18 mouse cellular contexts compared by ENCODE assay signal in genomic region chr2:172615148-172615547, GRCm38 (mm10).
DNase-seq lines count a peak whose midpoint lies in the region; ATAC-seq and TF ChIP-seq lines count a peak whose summit lies in the region.
"Had no signal": no experiment of that assay in that cellular context is flagged by ENCODE, and none has a peak within 500 bp of the region (broad histone marks: within the 10 kb centered on the region; RNA-seq: fewer than 3 reads in every experiment).

No protein-coding gene starts in this region.

- peaks cover 28% of the 10 kb centered on the region for H3K27me3 ChIP-seq in forebrain, embryonic 12.5 days
- H3K27me3 ChIP-seq in forebrain, postnatal 0 days (ENCODE audit: insufficient read depth, low read length), result peaks cover 5% of the 10 kb centered on the region; the same call in 1 of the 2 replicates
- H3K27me3 ChIP-seq in midbrain, embryonic 11.5 days (ENCODE audit: control insufficient read depth, insufficient read depth, low read length), result peaks cover 7% of the 10 kb centered on the region
- H3K27me3 ChIP-seq in midbrain, embryonic 15.5 days (replicated peaks), result peaks cover 22% of the 10 kb centered on the region
- H3K27me3 ChIP-seq in ES-Bruce4 (ENCODE audit: control insufficient read depth, insufficient read depth, low read length, poor library complexity, severe bottlenecking), result no peaks in the 10 kb centered on the region
- H3K27me3 ChIP-seq in embryonic facial prominence, embryonic 13.5 days, result peaks cover 20% of the 10 kb centered on the region
- H3K27me3 ChIP-seq: forebrain, embryonic 15.5 days had no signal

- 53% methylated on average over 2 of the region's 2 CpGs for WGBS in forebrain, embryonic 12.5 days
- WGBS in forebrain, postnatal 0 days, result 43% methylated on average over 2 of the region's 2 CpGs
- WGBS in midbrain, embryonic 11.5 days, result 27% methylated on average over 2 of the region's 2 CpGs
- 47% methylated on average over 2 of the region's 2 CpGs for WGBS in midbrain, embryonic 15.5 days
- 18% methylated on average over 2 of the region's 2 CpGs for WGBS in embryonic facial prominence, embryonic 13.5 days

- H3K9me3 ChIP-seq in forebrain, embryonic 12.5 days, result no peaks in the 10 kb centered on the region
- H3K9me3 ChIP-seq in forebrain, postnatal 0 days (ENCODE audit: low read length), result no peaks in the 10 kb centered on the region
- no peaks in the 10 kb centered on the region for H3K9me3 ChIP-seq in midbrain, embryonic 11.5 days (ENCODE audit: control insufficient read depth, low read length)
- no peaks in the 10 kb centered on the region for H3K9me3 ChIP-seq in midbrain, embryonic 15.5 days
- no peaks in the 10 kb centered on the region for H3K9me3 ChIP-seq in ES-Bruce4 (replicated peaks; ENCODE audit: control insufficient read depth, insufficient read depth, low read length, poor library complexity, severe bottlenecking)
- no peaks in the 10 kb centered on the region for H3K9me3 ChIP-seq in embryonic facial prominence, embryonic 13.5 days
- H3K9me3 ChIP-seq: forebrain, embryonic 15.5 days; hindbrain, embryonic 12.5 days had no signal

- H3K36me3 ChIP-seq in forebrain, embryonic 12.5 days (replicated peaks), result no peaks in the 10 kb centered on the region
- H3K36me3 ChIP-seq in forebrain, postnatal 0 days (ENCODE audit: insufficient read depth), result no peaks in the 10 kb centered on the region
- H3K36me3 ChIP-seq in midbrain, embryonic 11.5 days (ENCODE audit: control insufficient read depth, insufficient read depth, low read length), result no peaks in the 10 kb centered on the region
- no peaks in the 10 kb centered on the region for H3K36me3 ChIP-seq in midbrain, embryonic 15.5 days (replicated peaks)
- H3K36me3 ChIP-seq in ES-Bruce4 (ENCODE audit: control insufficient read depth, insufficient read depth, low read length, poor library complexity, severe bottlenecking), result no peaks in the 10 kb centered on the region
- no peaks in the 10 kb centered on the region for H3K36me3 ChIP-seq in embryonic facial prominence, embryonic 13.5 days
- H3K36me3 ChIP-seq: forebrain, embryonic 15.5 days; hindbrain, embryonic 12.5 days had no signal

- no peak for TF ChIP-seq POLR2A in ES-Bruce4 (IDR thresholded peaks at IDR 0.05; ENCODE audit: insufficient read depth, low read length)

- peak; percentile 27; the same call in 1 of the 2 replicates for ATAC-seq in forebrain, embryonic 12.5 days (ENCODE audit: low FRiP score)
- no peak for ATAC-seq in forebrain, postnatal 0 days
- ATAC-seq in midbrain, embryonic 11.5 days (ENCODE audit: low FRiP score), result 0 out of 2 replicates have a peak, but pooled peaks have one; percentile 30
- ATAC-seq in midbrain, embryonic 15.5 days (replicated peaks), result no peak
- ATAC-seq in embryonic facial prominence, embryonic 13.5 days (ENCODE audit: insufficient number of reproducible peaks, insufficient read depth, low FRiP score, low TSS enrichment, low read depth), result 0 out of 2 replicates have a peak, but pooled peaks have one; percentile 10
- ATAC-seq: forebrain, embryonic 15.5 days; hindbrain, embryonic 16.5 days; inflammation-experienced regulatory T-cells, adult 6 months; intestine, postnatal 0 days had no signal

- 0 out of 2 replicates have a peak, but pooled peaks have one; percentile 34 for TF ChIP-seq EP300 in ES-Bruce4 (IDR thresholded peaks at IDR 0.05; ENCODE audit: insufficient read depth, low read depth, low read length)

- DNase-seq in forebrain, postnatal 0 days, result no peak
- no peak for DNase-seq in midbrain, embryonic 11.5 days (ENCODE audit: low spot score, missing footprints)
- DNase-seq in adrenal gland, postnatal 10 days, result no peak
- DNase-seq: adrenal gland, postnatal 14 days; cerebellum, adult 11-12 months; cerebellum, adult 9-11 months; cerebellum, postnatal 36 days; gastrocnemius, postnatal 10 days; heart, adult 2 months had no signal

- H3K4me3 ChIP-seq in forebrain, embryonic 12.5 days (replicated peaks), result no peak overlapping the region
- no peak overlapping the region for H3K4me3 ChIP-seq in forebrain, postnatal 0 days (ENCODE audit: low read depth, low read length)
- H3K4me3 ChIP-seq in midbrain, embryonic 11.5 days (ENCODE audit: low read depth, low read length), result no peak overlapping the region
- H3K4me3 ChIP-seq in midbrain, embryonic 15.5 days, result no peak overlapping the region
- H3K4me3 ChIP-seq in ES-Bruce4 (ENCODE audit: low read depth, low read length), result no peak overlapping the region
- H3K4me3 ChIP-seq in embryonic facial prominence, embryonic 13.5 days, result no peak overlapping the region
- H3K4me3 ChIP-seq: forebrain, embryonic 15.5 days; heart, adult 2 months; hindbrain, embryonic 12.5 days had no signal

- H3K27ac ChIP-seq in forebrain, embryonic 12.5 days, result no peak overlapping the region
- no peak overlapping the region for H3K27ac ChIP-seq in forebrain, postnatal 0 days (ENCODE audit: low read depth, low read length)
- no peak overlapping the region for H3K27ac ChIP-seq in midbrain, embryonic 11.5 days (ENCODE audit: low read depth, low read length)
- H3K27ac ChIP-seq in midbrain, embryonic 15.5 days, result no peak overlapping the region
- peak overlapping the region; percentile 38; the same call in 1 of the 2 replicates for H3K27ac ChIP-seq in ES-Bruce4 (ENCODE audit: insufficient read depth, low read length)
- no peak overlapping the region for H3K27ac ChIP-seq in embryonic facial prominence, embryonic 13.5 days
- H3K27ac ChIP-seq: forebrain, embryonic 15.5 days; heart, adult 2 months; hindbrain, embryonic 12.5 days had no signal

- peaks cover 18% of the 10 kb centered on the region for H3K4me1 ChIP-seq in forebrain, embryonic 12.5 days
- H3K4me1 ChIP-seq in forebrain, postnatal 0 days (ENCODE audit: insufficient read depth), result peaks cover 3% of the 10 kb centered on the region; the same call in 1 of the 2 replicates
- peaks cover 5% of the 10 kb centered on the region; the same call in 1 of the 2 replicates for H3K4me1 ChIP-seq in midbrain, embryonic 11.5 days (ENCODE audit: control insufficient read depth, insufficient read depth, low read length)
- peaks cover 7% of the 10 kb centered on the region; the same call in 1 of the 2 replicates for H3K4me1 ChIP-seq in midbrain, embryonic 15.5 days
- H3K4me1 ChIP-seq in ES-Bruce4 (ENCODE audit: control insufficient read depth, insufficient read depth, low read length), result peaks cover 7% of the 10 kb centered on the region
- peaks cover 21% of the 10 kb centered on the region for H3K4me1 ChIP-seq in embryonic facial prominence, embryonic 13.5 days

- H3K4me2 ChIP-seq in forebrain, embryonic 12.5 days, result no peak overlapping the region
- no peak overlapping the region for H3K4me2 ChIP-seq in forebrain, postnatal 0 days (ENCODE audit: low read depth)
- H3K4me2 ChIP-seq in midbrain, embryonic 11.5 days, result no peak overlapping the region
- no peak overlapping the region for H3K4me2 ChIP-seq in midbrain, embryonic 15.5 days
- H3K4me2 ChIP-seq in embryonic facial prominence, embryonic 13.5 days, result no peak overlapping the region
- H3K4me2 ChIP-seq: forebrain, embryonic 15.5 days had no signal

- TF ChIP-seq CTCF in forebrain, postnatal 0 days (IDR thresholded peaks at IDR 0.05; ENCODE audit: low read depth), result no peak
- no peak for TF ChIP-seq CTCF in ES-Bruce4 (IDR thresholded peaks at IDR 0.05; ENCODE audit: low read depth, low read length)

- no peak overlapping the region for H3K9ac ChIP-seq in forebrain, embryonic 12.5 days
- no peak overlapping the region for H3K9ac ChIP-seq in forebrain, postnatal 0 days
- H3K9ac ChIP-seq in midbrain, embryonic 11.5 days (ENCODE audit: low read length), result no peak overlapping the region
- no peak overlapping the region for H3K9ac ChIP-seq in midbrain, embryonic 15.5 days
- no peak overlapping the region for H3K9ac ChIP-seq in ES-Bruce4 (ENCODE audit: low read depth, poor library complexity, severe bottlenecking)
- H3K9ac ChIP-seq in embryonic facial prominence, embryonic 13.5 days, result no peak overlapping the region
- H3K9ac ChIP-seq: forebrain, embryonic 15.5 days; hindbrain, embryonic 12.5 days had no signal

Comparison
In these comparisons a context has a peak if more than half of its experiments do, and no peak if none do; other contexts are left out.
1. ATAC-seq: peak in forebrain, embryonic 12.5 days (single experiment), midbrain, embryonic 11.5 days (single experiment) and embryonic facial prominence, embryonic 13.5 days (single experiment); none in forebrain, postnatal 0 days (single experiment) and midbrain, embryonic 15.5 days (single experiment).